Mouse (Mus musculus): ENCODE data around the gene Slc35g3. TPM values are rescaled to one million over a fixed set of nuclear protein-coding genes. Genes with fewer than 3 reads are reported as not detected.

The Slc35g3 gene
- polyA plus RNA-seq, 1 experiment from 2014 or later, result 0.12 TPM

DNA sequence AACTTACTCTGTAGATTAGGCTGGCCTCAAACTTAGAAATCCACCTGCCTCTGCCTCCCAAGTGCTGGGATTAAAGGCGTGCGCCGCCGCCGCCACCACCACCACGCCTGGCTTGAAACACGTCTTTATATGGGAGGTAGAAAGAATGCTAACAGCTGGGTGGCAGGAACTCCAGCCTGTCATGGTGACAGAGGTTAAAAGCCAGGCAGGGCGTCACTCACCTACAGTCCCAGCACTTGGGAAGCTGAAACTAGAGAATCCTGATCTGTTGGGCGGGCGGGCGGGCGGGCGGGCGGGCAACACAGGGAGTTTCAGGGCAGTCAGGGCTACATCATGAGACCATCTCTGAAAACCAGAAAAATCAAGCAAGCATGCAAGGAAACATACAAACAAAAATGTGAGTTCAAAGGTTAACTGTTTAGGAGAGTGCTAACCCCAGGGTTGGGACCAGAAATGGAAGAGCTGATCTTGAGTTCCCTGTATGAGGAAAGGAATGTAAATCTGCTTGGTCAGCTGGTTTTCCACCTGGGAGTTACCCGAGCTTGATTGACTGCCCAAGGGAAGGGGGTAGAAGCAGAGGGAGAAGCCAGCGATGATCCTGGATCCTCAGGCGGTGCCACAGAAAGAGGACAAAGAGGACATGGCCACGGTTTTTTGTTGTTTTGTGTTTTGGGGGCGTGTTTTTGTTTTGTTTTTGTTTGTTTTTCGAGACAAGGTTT lies 48.7 kb downstream of the Slc35g3 start:
- Histone ChIP-seq H3K27ac (no peak overlapping the region), H3K4me2 (no peak overlapping the region), H3K27me3 (replicated peaks) (no peaks in the 10 kb centered on the region), H3K9me3 (no peaks in the 10 kb centered on the region), H3K36me3 (no peaks in the 10 kb centered on the region), H3K9ac (no peak overlapping the region), H3K4me1 (no peaks in the 10 kb centered on the region; the same call in 1 of the 2 replicates), H3K4me3 (replicated peaks) (no peak overlapping the region)
- no peak for ATAC-seq (ENCODE audit: insufficient read depth, low FRiP score, low read depth)
- 81% methylated on average over 20 of the region's 20 CpGs for whole genome bisulfite sequencing

GRCm38 (mm10) chr11:69711082-69711481 lies 50.7 kb downstream of the Slc35g3 start:
- no peak overlapping the region for H3K27ac ChIP-seq
- H3K4me1 ChIP-seq, result no peaks in the 10 kb centered on the region; the same call in 1 of the 2 replicates
- no peaks in the 10 kb centered on the region for H3K9me3 ChIP-seq
- H3K36me3 ChIP-seq, result no peaks in the 10 kb centered on the region
- no peak overlapping the region for H3K9ac ChIP-seq
- ATAC-seq (ENCODE audit: insufficient read depth, low FRiP score, low read depth), result no peak
- no peak overlapping the region for H3K4me2 ChIP-seq
- WGBS, result 77% methylated on average over 2 of the region's 2 CpGs
- no peaks in the 10 kb centered on the region for H3K27me3 ChIP-seq (replicated peaks)
- H3K4me3 ChIP-seq (replicated peaks), result no peak overlapping the region

- 68% methylated on average over 3 of the region's 3 CpGs for WGBS
- no peaks in the 10 kb centered on the region for H3K27me3 ChIP-seq (replicated peaks)
Observed at GRCm38 (mm10) chr11:69710470-69710869, 51.3 kb downstream of the Slc35g3 start.

More at GRCm38 (mm10) chr11:69710470-69710869, 51.3 kb downstream of the Slc35g3 start:
- Histone ChIP-seq H3K4me2 (no peak overlapping the region), H3K36me3 (no peaks in the 10 kb centered on the region), H3K4me3 (replicated peaks) (no peak overlapping the region), H3K4me1 (no peaks in the 10 kb centered on the region; the same call in 1 of the 2 replicates), H3K27ac (no peak overlapping the region), H3K9me3 (no peaks in the 10 kb centered on the region), H3K9ac (no peak overlapping the region)
- ATAC-seq (ENCODE audit: insufficient read depth, low FRiP score, low read depth), result no peak

Other genes with a start within 250 kb of the Slc35g3 start
- 0.81 and 1.1 TPM in 2 replicates for gene Dnah2, start 212.9 kb downstream of the Slc35g3 start, polyA plus RNA-seq (2015; fragmentation: Nextera tagmentation; extraction: Ambion mirVana)
- 10.4 and 12.6 TPM in 2 replicates for gene Efnb3, start 201.8 kb downstream of the Slc35g3 start, polyA plus RNA-seq (2015; fragmentation: Nextera tagmentation; extraction: Ambion mirVana)
- 21.6 and 24.5 TPM in 2 replicates for gene Wrap53, start 181.7 kb downstream of the Slc35g3 start, polyA plus RNA-seq (2015; fragmentation: Nextera tagmentation; extraction: Ambion mirVana)
- gene Trp53, start 181.6 kb downstream of the Slc35g3 start, polyA plus RNA-seq (2015; fragmentation: Nextera tagmentation; extraction: Ambion mirVana), result 122 and 130 TPM in 2 replicates
- gene Atp1b2, start 156.0 kb downstream of the Slc35g3 start, polyA plus RNA-seq (2015; fragmentation: Nextera tagmentation; extraction: Ambion mirVana), result 7.5 and 7.7 TPM in 2 replicates
- 0.99 and 2.1 TPM in 2 replicates for gene Shbg, start 144.1 kb downstream of the Slc35g3 start, polyA plus RNA-seq (2015; fragmentation: Nextera tagmentation; extraction: Ambion mirVana)
- 14.4 and 17.8 TPM in 2 replicates for gene Sat2, start 139.9 kb downstream of the Slc35g3 start, polyA plus RNA-seq (2015; fragmentation: Nextera tagmentation; extraction: Ambion mirVana)
- 21.0 and 27.0 TPM in 2 replicates for gene Fxr2, start 129.0 kb downstream of the Slc35g3 start, polyA plus RNA-seq (2015; fragmentation: Nextera tagmentation; extraction: Ambion mirVana)
- gene Sox15, start 106.7 kb downstream of the Slc35g3 start, polyA plus RNA-seq (2015; fragmentation: Nextera tagmentation; extraction: Ambion mirVana), result 3.7 and 6.0 TPM in 2 replicates
- gene Mpdu1, start 99.3 kb downstream of the Slc35g3 start, polyA plus RNA-seq (2015; fragmentation: Nextera tagmentation; extraction: Ambion mirVana), result 58.7 and 66.1 TPM in 2 replicates
- 15.5 and 16.3 TPM in 2 replicates for gene Cd68, start 95.8 kb downstream of the Slc35g3 start, polyA plus RNA-seq (2015; fragmentation: Nextera tagmentation; extraction: Ambion mirVana)
- 442 and 514 TPM in 2 replicates for gene Eif4a1, start 89.5 kb downstream of the Slc35g3 start, polyA plus RNA-seq (2015; fragmentation: Nextera tagmentation; extraction: Ambion mirVana)
- gene Senp3, start 79.9 kb downstream of the Slc35g3 start, polyA plus RNA-seq (2015; fragmentation: Nextera tagmentation; extraction: Ambion mirVana), result 69.1 and 74.5 TPM in 2 replicates
- 0.31 and 0.61 TPM in 2 replicates for gene Tnfsf13, start 76.2 kb downstream of the Slc35g3 start, polyA plus RNA-seq (2015; fragmentation: Nextera tagmentation; extraction: Ambion mirVana)
- 8.0 and 8.9 TPM in 2 replicates for gene Tnfsf12, start 66.1 kb downstream of the Slc35g3 start, polyA plus RNA-seq (2015; fragmentation: Nextera tagmentation; extraction: Ambion mirVana)
- gene Tnfsfm13, start 65.9 kb downstream of the Slc35g3 start, polyA plus RNA-seq (2015; fragmentation: Nextera tagmentation; extraction: Ambion mirVana), result 3.3 and 3.5 TPM in 2 replicates
- 21.0 and 25.8 TPM in 2 replicates for gene Polr2a, start 3.3 kb downstream of the Slc35g3 start, polyA plus RNA-seq (2015; fragmentation: Nextera tagmentation; extraction: Ambion mirVana)
- gene Zbtb4, start 3.9 kb upstream of the Slc35g3 start, polyA plus RNA-seq (2015; fragmentation: Nextera tagmentation; extraction: Ambion mirVana), result 2.7 and 3.0 TPM in 2 replicates
- 5.1 and 6.0 TPM in 2 replicates for gene Chrnb1, start 34.0 kb upstream of the Slc35g3 start, polyA plus RNA-seq (2015; fragmentation: Nextera tagmentation; extraction: Ambion mirVana)
- 2.2 and 2.4 TPM in 2 replicates for gene Fgf11, start 39.9 kb upstream of the Slc35g3 start, polyA plus RNA-seq (2015; fragmentation: Nextera tagmentation; extraction: Ambion mirVana)
- gene Tmem102, start 43.7 kb upstream of the Slc35g3 start, polyA plus RNA-seq (2015; fragmentation: Nextera tagmentation; extraction: Ambion mirVana), result 19.9 and 20.4 TPM in 2 replicates
- gene Gm39566, start 53.3 kb upstream of the Slc35g3 start, polyA plus RNA-seq (2015; fragmentation: Nextera tagmentation; extraction: Ambion mirVana), result not detected in 2 replicates
- gene Spem2, start 56.5 kb upstream of the Slc35g3 start, polyA plus RNA-seq (2015; fragmentation: Nextera tagmentation; extraction: Ambion mirVana), result not detected in 2 replicates
- not detected in 2 replicates for gene Spem1, start 60.2 kb upstream of the Slc35g3 start, polyA plus RNA-seq (2015; fragmentation: Nextera tagmentation; extraction: Ambion mirVana)
- 6.3 and 7.4 TPM in 2 replicates for gene Nlgn2, start 75.8 kb upstream of the Slc35g3 start, polyA plus RNA-seq (2015; fragmentation: Nextera tagmentation; extraction: Ambion mirVana)
- gene Tmem256, start 76.5 kb upstream of the Slc35g3 start, polyA plus RNA-seq (2015; fragmentation: Nextera tagmentation; extraction: Ambion mirVana), result 400 and 416 TPM in 2 replicates
- 80.8 and 81.3 TPM in 2 replicates for gene Plscr3, start 84.4 kb upstream of the Slc35g3 start, polyA plus RNA-seq (2015; fragmentation: Nextera tagmentation; extraction: Ambion mirVana)
- 12.9 and 15.4 TPM in 2 replicates for gene Tnk1, start 96.8 kb upstream of the Slc35g3 start, polyA plus RNA-seq (2015; fragmentation: Nextera tagmentation; extraction: Ambion mirVana)
- gene Tmem95, start 116.0 kb upstream of the Slc35g3 start, polyA plus RNA-seq (2015; fragmentation: Nextera tagmentation; extraction: Ambion mirVana), result not detected in 2 replicates
- 7.8 and 9.2 TPM in 2 replicates for gene Kctd11, start 119.4 kb upstream of the Slc35g3 start, polyA plus RNA-seq (2015; fragmentation: Nextera tagmentation; extraction: Ambion mirVana)
- 5.0 and 6.1 TPM in 2 replicates for gene Acap1, start 133.6 kb upstream of the Slc35g3 start, polyA plus RNA-seq (2015; fragmentation: Nextera tagmentation; extraction: Ambion mirVana)
- 7.5 and 10.4 TPM in 2 replicates for gene 2810408A11Rik, start 139.0 kb upstream of the Slc35g3 start, polyA plus RNA-seq (2015; fragmentation: Nextera tagmentation; extraction: Ambion mirVana)
- 7.2 and 8.0 TPM in 2 replicates for gene Neurl4, start 139.1 kb upstream of the Slc35g3 start, polyA plus RNA-seq (2015; fragmentation: Nextera tagmentation; extraction: Ambion mirVana)
- 66.2 and 69.1 TPM in 2 replicates for gene Gps2, start 151.9 kb upstream of the Slc35g3 start, polyA plus RNA-seq (2015; fragmentation: Nextera tagmentation; extraction: Ambion mirVana)
- gene Eif5a, start 160.0 kb upstream of the Slc35g3 start, polyA plus RNA-seq (2015; fragmentation: Nextera tagmentation; extraction: Ambion mirVana), result 1,591 and 1,597 TPM in 2 replicates
- 2.9 and 3.3 TPM in 2 replicates for gene Ybx2, start 173.8 kb upstream of the Slc35g3 start, polyA plus RNA-seq (2015; fragmentation: Nextera tagmentation; extraction: Ambion mirVana)
- gene Slc2a4, start 186.2 kb upstream of the Slc35g3 start, polyA plus RNA-seq (2015; fragmentation: Nextera tagmentation; extraction: Ambion mirVana), result 26.3 and 28.9 TPM in 2 replicates
- gene Cldn7, start 202.8 kb upstream of the Slc35g3 start, polyA plus RNA-seq (2015; fragmentation: Nextera tagmentation; extraction: Ambion mirVana), result 438 and 517 TPM in 2 replicates
- gene Ctdnep1, start 219.2 kb upstream of the Slc35g3 start, polyA plus RNA-seq (2015; fragmentation: Nextera tagmentation; extraction: Ambion mirVana), result 23.0 and 23.2 TPM in 2 replicates
- 92.9 and 99.4 TPM in 2 replicates for gene Elp5, start 220.5 kb upstream of the Slc35g3 start, polyA plus RNA-seq (2015; fragmentation: Nextera tagmentation; extraction: Ambion mirVana)
- 459 and 473 TPM in 2 replicates for gene Gabarap, start 229.2 kb upstream of the Slc35g3 start, polyA plus RNA-seq (2015; fragmentation: Nextera tagmentation; extraction: Ambion mirVana)
- gene Phf23, start 233.8 kb upstream of the Slc35g3 start, polyA plus RNA-seq (2015; fragmentation: Nextera tagmentation; extraction: Ambion mirVana), result 59.4 and 61.8 TPM in 2 replicates
- 31.9 and 33.9 TPM in 2 replicates for gene Dvl2, start 238.6 kb upstream of the Slc35g3 start, polyA plus RNA-seq (2015; fragmentation: Nextera tagmentation; extraction: Ambion mirVana)